Mouse (Mus musculus) brain, embryonic 14.5 days (tissue): ENCODE measurements around the gene Gpc4.

Experiments used
- CTCF ChIP-seq: fragments of 200-500 bp; IDR thresholded peaks from 2 replicates; pipeline ENCODE4 v1.5.1; 2012; ENCODE audit warnings: inconsistent platforms, mild to moderate bottlenecking, moderate library complexity, borderline replicate concordance; ENCODE audit not compliant: insufficient read depth, insufficient read length; ENCODE audit errors: extremely low read depth
- POLR2A ChIP-seq: fragments of 200-500 bp; IDR thresholded peaks from 2 replicates; pipeline ENCODE4 v1.6.1; 2012; ENCODE audit warnings: mild to moderate bottlenecking, inconsistent platforms, borderline replicate concordance; ENCODE audit not compliant: poor library complexity, insufficient read depth, insufficient read length, severe bottlenecking; ENCODE audit errors: extremely low read depth

GRCm38 (mm10) chrX:52140316-52140715 lies 24.7 kb downstream of the Gpc4 start:
- no peak for TF ChIP-seq CTCF
- no peak for TF ChIP-seq POLR2A
